Mouse (Mus musculus): ENCODE measurements around the gene Cacybp. TPM values are rescaled to one million over a fixed set of nuclear protein-coding genes. Genes with fewer than 3 reads are reported as not detected.

Cacybp gene
- polyA plus RNA-seq (2015; fragmentation: Nextera tagmentation; extraction: Ambion mirVana): 284 and 296 TPM in 2 replicates

DNA sequence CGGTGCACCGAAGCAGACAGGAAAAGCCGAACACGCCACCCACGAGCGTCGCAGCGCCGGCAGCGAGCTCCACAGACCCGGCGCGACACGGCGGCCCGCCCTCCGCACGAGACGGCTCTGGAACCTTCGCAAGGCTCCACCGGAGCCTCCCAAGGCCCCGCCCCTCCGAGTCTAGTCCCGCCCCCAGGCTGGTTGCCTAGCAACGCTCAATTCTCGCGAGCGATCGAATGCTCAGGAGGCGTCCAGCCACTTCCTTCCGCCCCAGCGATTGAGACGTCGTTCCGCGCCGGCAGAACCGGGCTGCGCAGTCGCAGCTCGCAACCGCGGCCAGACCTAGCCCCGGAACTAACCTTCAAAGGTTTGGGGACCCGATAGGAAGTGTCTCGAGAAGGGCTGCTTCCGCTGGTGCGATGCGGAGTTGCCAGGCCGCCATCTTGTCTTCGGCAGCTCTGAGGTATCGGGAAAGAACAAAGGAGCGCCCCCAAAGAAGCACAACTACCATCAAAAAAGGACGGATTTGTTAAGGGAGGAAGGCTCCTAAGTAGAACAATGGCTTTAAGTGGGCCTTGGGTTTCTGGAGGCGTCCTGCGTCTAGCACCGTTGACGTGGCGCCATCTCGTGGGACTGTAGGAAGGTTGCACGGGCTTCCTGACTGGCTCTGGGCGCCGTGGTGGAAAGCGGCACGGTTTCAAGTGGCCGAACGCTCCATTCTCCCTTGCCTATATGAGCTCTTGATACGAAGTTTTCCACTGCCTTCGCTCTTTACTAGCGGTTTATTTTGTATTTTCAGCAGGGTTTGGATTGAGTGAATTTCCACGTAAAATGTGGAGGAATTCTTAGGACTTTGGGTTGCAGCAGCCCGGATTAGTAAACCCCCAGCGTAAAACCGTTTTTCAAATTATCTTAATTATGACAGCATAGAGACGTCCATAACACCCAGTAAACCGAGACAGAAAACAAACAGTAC is at the start of gene Cacybp:
Cacybp (minus strand) TSS at position 173 of the 967 bp plus-strand sequence.
- peaks cover under 1% of the 10 kb centered on the region; the same call in 1 of the 2 replicates for H3K36me3 ChIP-seq
- H3K27ac ChIP-seq (replicated peaks): peak within 1 kb of the TSS; percentile 99
- peak within 1 kb of the TSS; percentile 85 for H3K9ac ChIP-seq (replicated peaks)
- peaks cover 30% of the 10 kb centered on the region for H3K4me1 ChIP-seq
- no peaks in the 10 kb centered on the region for H3K27me3 ChIP-seq
- peak within 1 kb of the TSS; percentile 64 for H3K4me2 ChIP-seq (replicated peaks)
- WGBS: under 1% methylated on average over 76 of the region's 76 CpGs
- H3K9me3 ChIP-seq: no peaks in the 10 kb centered on the region
- H3K4me3 ChIP-seq: peak within 1 kb of the TSS; percentile 74
- ATAC-seq (replicated peaks): peak; percentile 98

DNA sequence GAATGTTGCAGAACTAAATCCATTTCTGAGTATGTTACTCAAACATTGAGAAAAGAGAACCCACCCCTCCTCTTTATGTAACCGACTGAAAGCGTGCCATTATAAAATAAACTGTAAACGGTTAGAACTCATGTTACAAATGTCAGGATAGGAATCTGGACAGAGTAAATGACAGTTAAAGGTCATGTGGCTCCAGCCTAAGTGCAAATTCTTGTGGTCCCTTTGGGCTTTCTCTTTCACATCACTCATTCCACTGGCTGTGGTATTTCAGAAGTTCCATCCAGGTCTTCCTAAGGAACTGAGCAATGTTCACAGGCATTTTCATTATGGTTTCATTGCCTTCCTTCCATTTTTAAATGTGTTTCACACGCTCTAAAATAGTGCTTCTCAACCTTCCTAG is 49.7 kb upstream of the Cacybp start:
- no peaks in the 10 kb centered on the region for H3K36me3 ChIP-seq
- H3K9ac ChIP-seq (replicated peaks): no peak overlapping the region
- H3K27ac ChIP-seq (replicated peaks): no peak overlapping the region
- peaks cover 16% of the 10 kb centered on the region for H3K4me1 ChIP-seq
- no peaks in the 10 kb centered on the region for H3K27me3 ChIP-seq
- H3K9me3 ChIP-seq: no peaks in the 10 kb centered on the region
- H3K4me3 ChIP-seq: no peak overlapping the region
- ATAC-seq (replicated peaks): no peak
- H3K4me2 ChIP-seq (replicated peaks): no peak overlapping the region
- WGBS: 88% methylated on average over 4 of the region's 4 CpGs

DNA sequence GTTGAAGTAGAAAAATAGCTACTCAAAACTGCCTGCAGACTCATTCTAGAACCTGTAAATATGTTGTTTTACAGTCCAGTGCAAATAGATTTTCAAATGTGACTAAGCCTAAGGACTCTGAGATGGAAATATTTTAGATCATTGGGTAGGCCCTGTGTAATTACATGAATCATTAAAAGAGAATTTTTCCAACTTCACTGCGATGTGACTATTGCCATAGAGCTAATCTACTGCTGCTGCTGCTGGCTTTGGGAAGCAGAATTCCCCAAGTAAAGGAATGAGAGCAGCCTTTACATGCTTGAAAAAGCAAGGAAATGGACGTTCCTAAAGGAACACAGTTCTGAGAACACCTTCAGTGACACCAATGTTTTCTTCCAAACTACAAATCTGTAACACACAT is 49.2 kb upstream of the Cacybp start:
- Histone ChIP-seq H3K4me3 (no peak overlapping the region), H3K36me3 (no peaks in the 10 kb centered on the region), H3K9me3 (no peaks in the 10 kb centered on the region), H3K27me3 (no peaks in the 10 kb centered on the region), H3K4me1 (peaks cover 16% of the 10 kb centered on the region), H3K9ac (replicated peaks) (no peak overlapping the region), H3K4me2 (replicated peaks) (no peak overlapping the region), H3K27ac (replicated peaks) (no peak overlapping the region)
- 82% methylated on average over 2 of the region's 2 CpGs for WGBS
- ATAC-seq (replicated peaks): no peak

DNA sequence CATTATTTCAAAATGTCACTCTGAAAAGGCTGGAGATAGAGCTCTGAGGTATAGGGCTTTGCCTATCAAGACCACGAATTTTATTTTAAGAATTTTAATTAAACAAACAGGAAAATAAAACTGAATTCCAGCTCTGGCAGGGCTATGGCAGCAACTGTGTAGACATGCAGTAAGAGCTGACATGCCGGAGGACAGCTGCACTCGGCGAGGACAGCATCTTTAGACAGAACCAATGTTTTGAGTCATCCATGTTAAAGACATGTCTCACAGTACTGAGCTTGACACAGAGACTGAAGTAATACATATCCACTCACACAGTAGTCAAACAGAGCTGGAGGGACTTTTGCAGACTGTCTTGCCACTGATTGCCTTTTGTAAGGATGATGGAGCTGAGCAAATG is 47.9 kb upstream of the Cacybp start:
- H3K4me3 ChIP-seq: no peak overlapping the region
- no peaks in the 10 kb centered on the region for H3K9me3 ChIP-seq
- no peak for ATAC-seq (replicated peaks)
- no peak overlapping the region for H3K4me2 ChIP-seq (replicated peaks)
- peaks cover 3% of the 10 kb centered on the region; the same call in 1 of the 2 replicates for H3K36me3 ChIP-seq
- 78% methylated on average over 4 of the region's 4 CpGs for WGBS
- no peak overlapping the region for H3K9ac ChIP-seq (replicated peaks)
- H3K4me1 ChIP-seq: peaks cover 16% of the 10 kb centered on the region
- no peaks in the 10 kb centered on the region for H3K27me3 ChIP-seq
- H3K27ac ChIP-seq (replicated peaks): peak overlapping the region; percentile 45

DNA sequence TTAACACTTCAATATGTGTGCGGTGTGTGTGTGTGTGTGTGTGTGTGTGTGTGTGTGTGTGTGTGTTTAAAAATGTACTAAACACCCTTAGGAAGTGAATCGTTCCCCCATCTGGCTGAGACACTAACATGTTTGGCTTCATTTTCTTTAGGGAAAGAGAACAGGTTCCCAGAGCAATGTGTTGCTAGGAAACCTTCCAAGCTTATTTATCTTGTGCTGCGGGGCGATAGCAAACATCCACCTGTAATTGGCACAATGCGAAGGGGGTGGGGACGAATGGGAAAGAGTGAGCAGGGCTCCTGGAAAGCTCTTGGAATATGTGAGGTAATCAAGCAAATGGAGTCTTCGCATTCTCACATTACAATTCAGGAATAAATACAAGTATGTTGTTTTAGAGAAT is 47.2 kb upstream of the Cacybp start:
- ATAC-seq (replicated peaks): peak; percentile 92
- peaks cover 3% of the 10 kb centered on the region; the same call in 1 of the 2 replicates for H3K36me3 ChIP-seq
- no peaks in the 10 kb centered on the region for H3K9me3 ChIP-seq
- no peak overlapping the region for H3K4me3 ChIP-seq
- H3K9ac ChIP-seq (replicated peaks): no peak overlapping the region
- H3K27ac ChIP-seq (replicated peaks): peak overlapping the region; percentile 40; the same call in 1 of the 2 replicates
- H3K4me1 ChIP-seq: peaks cover 16% of the 10 kb centered on the region
- no peak overlapping the region for H3K4me2 ChIP-seq (replicated peaks)
- no peaks in the 10 kb centered on the region for H3K27me3 ChIP-seq
- WGBS: 35% methylated on average over 7 of the region's 7 CpGs

DNA sequence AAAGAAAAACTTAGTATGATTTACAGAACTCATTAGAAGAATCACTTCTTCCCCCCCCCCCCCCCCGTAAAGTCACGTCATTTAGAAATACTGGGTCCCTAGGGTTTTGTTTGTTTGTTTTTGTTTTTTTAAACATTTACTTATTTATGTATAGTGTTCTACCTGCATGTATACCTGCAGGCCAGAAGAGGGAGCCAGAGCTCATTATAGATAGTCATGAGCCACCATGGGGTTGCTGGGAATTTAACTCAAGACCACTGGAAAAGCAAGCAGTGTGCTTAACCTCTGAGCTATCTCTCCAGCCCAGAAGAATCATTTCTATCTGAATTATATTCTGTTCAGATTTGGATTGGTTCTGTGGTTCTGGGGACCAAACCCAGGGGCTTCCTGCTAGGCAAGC is 40.4 kb upstream of the Cacybp start:
- WGBS: 88% methylated on average over 2 of the region's 2 CpGs
- Histone ChIP-seq H3K4me2 (replicated peaks) (no peak overlapping the region), H3K27me3 (no peaks in the 10 kb centered on the region), H3K9ac (replicated peaks) (no peak overlapping the region), H3K36me3 (peaks cover 3% of the 10 kb centered on the region; the same call in 1 of the 2 replicates), H3K9me3 (no peaks in the 10 kb centered on the region), H3K27ac (replicated peaks) (no peak overlapping the region), H3K4me1 (no peaks in the 10 kb centered on the region), H3K4me3 (no peak overlapping the region)
- no peak for ATAC-seq (replicated peaks)

DNA sequence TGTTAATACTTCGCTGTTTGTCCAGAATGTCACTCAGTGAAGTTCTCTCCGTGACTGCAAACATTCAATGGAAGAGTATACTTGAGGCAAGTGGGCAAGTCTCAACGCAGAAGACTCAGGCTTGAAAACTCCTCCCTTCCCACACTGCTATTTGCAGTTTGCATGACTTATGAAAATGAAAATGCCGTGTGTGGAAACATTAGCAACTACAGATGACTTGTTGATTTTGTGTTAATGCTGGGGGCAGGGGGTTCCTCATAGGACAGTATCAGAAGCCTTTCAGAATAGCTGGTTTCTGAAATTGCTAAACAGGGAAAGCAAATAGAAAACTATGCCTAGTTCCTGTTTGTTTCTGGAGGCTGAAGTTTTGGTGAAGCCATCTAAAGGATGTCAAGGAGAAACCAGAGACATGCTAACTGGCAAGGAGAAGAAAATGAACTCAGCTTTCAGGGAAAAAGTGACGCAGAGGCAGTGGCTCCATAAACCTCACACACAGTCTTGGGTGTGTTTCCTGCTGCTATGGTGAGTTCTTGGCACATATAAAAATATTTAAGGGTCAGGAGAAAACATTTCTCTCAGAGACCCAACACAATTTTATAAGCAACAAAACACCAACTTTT is 38.8 kb upstream of the Cacybp start:
- Histone ChIP-seq H3K9ac (replicated peaks) (no peak overlapping the region), H3K4me3 (no peak overlapping the region), H3K36me3 (peaks cover 3% of the 10 kb centered on the region; the same call in 1 of the 2 replicates), H3K4me1 (0 out of 2 replicates have a peak, but pooled peaks cover 4% of the 10 kb centered on the region), H3K27me3 (no peaks in the 10 kb centered on the region), H3K4me2 (replicated peaks) (no peak overlapping the region), H3K27ac (replicated peaks) (no peak overlapping the region), H3K9me3 (no peaks in the 10 kb centered on the region)
- 83% methylated on average over 5 of the region's 5 CpGs for WGBS
- no peak for ATAC-seq (replicated peaks)

DNA sequence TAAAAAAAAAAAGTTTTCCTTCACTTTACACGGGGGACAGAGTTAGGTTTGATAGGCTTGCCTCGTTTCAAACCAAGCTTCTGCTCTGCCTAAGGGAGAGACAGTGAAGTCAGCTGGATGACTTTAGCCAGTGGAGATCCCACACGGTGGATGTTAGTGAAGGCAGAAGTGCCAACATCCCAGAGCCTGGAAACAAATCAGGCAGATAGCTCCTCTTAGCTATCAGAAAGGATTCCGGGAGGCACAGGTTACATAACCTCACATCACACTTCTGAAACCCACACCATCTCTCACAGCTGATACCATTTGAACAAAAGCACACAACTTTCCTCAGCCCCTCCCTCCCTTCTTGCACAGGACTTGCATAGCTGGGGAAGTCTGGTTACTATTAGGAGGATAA is 38.1 kb upstream of the Cacybp start:
- Histone ChIP-seq H3K4me1 (0 out of 2 replicates have a peak, but pooled peaks cover 4% of the 10 kb centered on the region), H3K4me3 (no peak overlapping the region), H3K9me3 (no peaks in the 10 kb centered on the region), H3K27me3 (no peaks in the 10 kb centered on the region), H3K4me2 (replicated peaks) (no peak overlapping the region), H3K9ac (replicated peaks) (no peak overlapping the region), H3K36me3 (peaks cover under 1% of the 10 kb centered on the region; the same call in 1 of the 2 replicates), H3K27ac (replicated peaks) (no peak overlapping the region)
- no peak for ATAC-seq (replicated peaks)
- whole genome bisulfite sequencing: 78% methylated on average over 4 of the region's 4 CpGs

DNA sequence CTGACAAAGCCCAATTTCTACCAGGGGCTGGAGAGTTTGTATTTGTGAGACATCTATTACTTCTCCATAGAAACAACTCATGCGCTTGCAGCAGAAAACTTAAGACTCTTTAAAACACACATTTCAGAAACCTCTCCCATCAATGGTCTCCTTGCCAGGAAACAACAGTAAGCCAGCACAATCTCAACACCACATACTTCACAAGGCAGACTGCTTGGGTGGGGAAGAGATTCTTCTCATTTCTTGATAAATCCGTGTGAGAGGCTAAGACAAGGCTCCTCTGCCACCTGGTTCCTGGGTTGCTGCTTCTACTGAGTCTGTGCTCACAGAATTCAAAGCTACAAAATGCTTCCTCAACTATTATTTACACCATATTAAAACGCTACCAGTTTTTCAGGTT is 37.1 kb upstream of the Cacybp start:
- no peak overlapping the region for H3K27ac ChIP-seq (replicated peaks)
- H3K36me3 ChIP-seq: no peaks in the 10 kb centered on the region
- H3K4me3 ChIP-seq: no peak overlapping the region
- 82% methylated on average over 3 of the region's 3 CpGs for WGBS
- no peak for ATAC-seq (replicated peaks)
- H3K9me3 ChIP-seq: no peaks in the 10 kb centered on the region
- H3K27me3 ChIP-seq: no peaks in the 10 kb centered on the region
- no peak overlapping the region for H3K9ac ChIP-seq (replicated peaks)
- H3K4me1 ChIP-seq: 0 out of 2 replicates have a peak, but pooled peaks cover 4% of the 10 kb centered on the region
- no peak overlapping the region for H3K4me2 ChIP-seq (replicated peaks)

DNA sequence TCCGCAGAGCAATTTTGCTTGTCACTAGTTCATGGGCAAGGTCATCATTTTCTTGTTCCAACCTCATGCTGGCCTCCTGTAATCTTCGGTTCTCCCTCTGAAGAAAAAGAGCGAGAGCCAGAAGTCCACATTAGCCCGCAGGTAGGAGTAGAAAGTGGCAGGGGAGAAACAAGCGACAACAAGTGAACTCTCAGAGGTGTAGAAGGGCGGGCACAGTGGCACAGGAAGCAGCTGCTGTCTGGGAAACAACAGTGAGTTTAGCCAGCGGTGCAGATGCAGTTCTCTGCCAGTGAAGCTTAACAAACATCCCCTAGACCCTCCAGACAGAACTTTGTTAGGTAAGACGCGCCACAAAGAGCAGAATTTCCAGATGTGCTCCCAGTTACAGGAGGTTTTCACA is 34.8 kb upstream of the Cacybp start:
- Histone ChIP-seq H3K9me3 (no peaks in the 10 kb centered on the region), H3K36me3 (no peaks in the 10 kb centered on the region), H3K4me3 (no peak overlapping the region), H3K4me1 (0 out of 2 replicates have a peak, but pooled peaks cover 4% of the 10 kb centered on the region), H3K27me3 (no peaks in the 10 kb centered on the region), H3K27ac (replicated peaks) (no peak overlapping the region), H3K9ac (replicated peaks) (no peak overlapping the region), H3K4me2 (replicated peaks) (no peak overlapping the region)
- no peak for ATAC-seq (replicated peaks)
- 86% methylated on average over 9 of the region's 9 CpGs for WGBS

DNA sequence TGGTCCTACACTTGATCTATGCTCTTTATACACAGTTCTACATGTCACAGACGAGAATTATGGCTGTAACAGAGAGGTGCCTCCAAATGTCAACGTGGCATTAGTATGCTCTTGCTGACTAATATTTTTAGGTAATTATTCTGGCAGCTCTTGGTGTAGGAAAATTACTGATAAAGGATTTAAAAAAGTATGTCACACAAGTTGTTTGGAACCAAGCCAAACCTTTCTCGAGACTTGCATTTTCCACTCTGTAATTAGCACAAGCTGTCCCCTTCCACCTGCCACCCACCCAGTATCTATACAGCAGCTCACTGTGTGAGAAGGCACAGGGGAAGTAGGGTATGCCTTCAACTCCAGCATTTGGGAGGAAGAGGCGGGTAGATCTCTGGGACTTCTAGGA is 34.2 kb upstream of the Cacybp start:
- H3K4me1 ChIP-seq: 0 out of 2 replicates have a peak, but pooled peaks cover 4% of the 10 kb centered on the region
- no peaks in the 10 kb centered on the region for H3K27me3 ChIP-seq
- ATAC-seq (replicated peaks): peak; percentile 72; the same call in 1 of the 2 replicates
- no peaks in the 10 kb centered on the region for H3K9me3 ChIP-seq
- no peak overlapping the region for H3K4me2 ChIP-seq (replicated peaks)
- H3K27ac ChIP-seq (replicated peaks): no peak overlapping the region
- WGBS: 56% methylated on average over 4 of the region's 4 CpGs
- H3K9ac ChIP-seq (replicated peaks): no peak overlapping the region
- H3K4me3 ChIP-seq: no peak overlapping the region
- no peaks in the 10 kb centered on the region for H3K36me3 ChIP-seq

DNA sequence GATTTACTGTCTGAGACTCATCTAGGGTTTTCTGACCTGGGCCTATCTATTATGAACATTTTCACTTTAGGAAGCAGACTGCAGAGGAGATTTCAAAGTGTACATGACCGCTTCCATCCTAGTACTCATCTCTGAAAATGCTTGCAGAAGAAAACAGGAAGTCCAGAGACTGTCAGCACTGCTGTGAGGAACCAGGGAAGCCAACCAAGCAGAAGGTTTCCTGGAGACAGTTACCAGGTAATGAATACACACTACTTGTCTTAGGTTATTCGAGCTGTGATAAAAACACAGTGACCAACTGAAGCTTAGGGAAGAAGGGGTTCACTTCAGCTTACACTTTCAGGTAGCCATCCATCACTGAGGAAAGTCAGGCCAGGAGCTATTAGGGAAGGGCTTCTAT is 33.3 kb upstream of the Cacybp start:
- Histone ChIP-seq H3K27me3 (no peaks in the 10 kb centered on the region), H3K9ac (replicated peaks) (no peak overlapping the region), H3K9me3 (no peaks in the 10 kb centered on the region), H3K36me3 (no peaks in the 10 kb centered on the region), H3K4me1 (0 out of 2 replicates have a peak, but pooled peaks cover 4% of the 10 kb centered on the region), H3K4me3 (no peak overlapping the region), H3K4me2 (replicated peaks) (no peak overlapping the region), H3K27ac (replicated peaks) (no peak overlapping the region)
- no peak for ATAC-seq (replicated peaks)
- WGBS: 87% methylated on average over 2 of the region's 2 CpGs
